13 mouse cellular contexts compared by ENCODE assay signal in genomic region chr1:90518584-90519265, GRCm38 (mm10).
DNase-seq lines count a peak whose midpoint lies in the region; ATAC-seq and TF ChIP-seq lines count a peak whose summit lies in the region.
"Had no signal": no experiment of that assay in that cellular context is flagged by ENCODE, and none has a peak within 500 bp of the region (broad histone marks: within the 10 kb centered on the region; RNA-seq: fewer than 3 reads in every experiment).

No protein-coding gene starts in this region.

- peaks cover 2% of the 10 kb centered on the region for H3K4me1 ChIP-seq in heart, adult 2 months (ENCODE audit: control insufficient read depth, insufficient read depth, low read length)
- H3K4me1 ChIP-seq in embryonic facial prominence, embryonic 12.5 days = peaks cover 43% of the 10 kb centered on the region
- peaks cover 29% of the 10 kb centered on the region for H3K4me1 ChIP-seq in limb, embryonic 12.5 days (replicated peaks)

- intact Hi-C loops in heart, adult 2 months (cut with DNase I) = no loop called here
- intact Hi-C loops in heart, postnatal 14 days (cut with DNase I) = no loop called here

- no peak for TF ChIP-seq EP300 in heart, adult 2 months (IDR thresholded peaks at IDR 0.05; ENCODE audit: insufficient read depth, low read depth, low read length)

- DNase-seq in heart, adult 2 months = no peak
- DNase-seq in heart, postnatal 14 days = no peak
- peak; percentile 27 for DNase-seq in 3T3-L1 (ENCODE audit: low read depth, low spot score)
- no peak for DNase-seq in c-Kit-positive CD71-positive TER-119-positive erythroid progenitor cells, embryonic 14.5 days (ENCODE audit: low spot score)
- no peak for DNase-seq in embryo, embryonic 10.5 days (ENCODE audit: low spot score)
- no peak for DNase-seq in layer of hippocampus, postnatal 36 days
- DNase-seq: cerebellum, postnatal 10 days; gastrocnemius, postnatal 10 days; retina, postnatal 1 day had no signal

- H3K4me2 ChIP-seq in embryonic facial prominence, embryonic 12.5 days (replicated peaks) = no peak overlapping the region
- no peak overlapping the region for H3K4me2 ChIP-seq in limb, embryonic 12.5 days

- no peaks in the 10 kb centered on the region for H3K36me3 ChIP-seq in heart, adult 2 months (ENCODE audit: control insufficient read depth, insufficient read depth, low read length)
- H3K36me3 ChIP-seq in embryonic facial prominence, embryonic 12.5 days = no peaks in the 10 kb centered on the region
- no peaks in the 10 kb centered on the region for H3K36me3 ChIP-seq in limb, embryonic 12.5 days

- 50% methylated on average over 9 of the region's 9 CpGs for WGBS in heart, adult 2 months
- 66% methylated on average over 9 of the region's 9 CpGs for WGBS in embryonic facial prominence, embryonic 12.5 days
- 63% methylated on average over 9 of the region's 9 CpGs for WGBS in limb, embryonic 12.5 days

- no peak for TF ChIP-seq CTCF in heart, adult 2 months (IDR thresholded peaks at IDR 0.05)

- H3K79me2 ChIP-seq in heart, adult 2 months (replicated peaks; ENCODE audit: control insufficient read depth, insufficient read depth, low read length) = no peaks in the 10 kb centered on the region

- ATAC-seq in embryonic facial prominence, embryonic 12.5 days (ENCODE audit: insufficient number of reproducible peaks, insufficient read depth, low FRiP score, low TSS enrichment) = no peak
- no peak for ATAC-seq in limb, embryonic 12.5 days (ENCODE audit: insufficient number of reproducible peaks, insufficient read depth, low FRiP score, low TSS enrichment, low read depth)
- ATAC-seq: inflammation-experienced regulatory T-cells, adult 6 months had no signal

- peak overlapping the region; percentile 28; the same call in 1 of the 2 replicates for H3K27ac ChIP-seq in heart, adult 2 months
- H3K27ac ChIP-seq in embryonic facial prominence, embryonic 12.5 days = peak overlapping the region; percentile 79
- peak overlapping the region; percentile 79 for H3K27ac ChIP-seq in limb, embryonic 12.5 days
- H3K27ac ChIP-seq: liver, embryonic 14.5 days had no signal

- no peak overlapping the region for H3K9ac ChIP-seq in heart, adult 2 months (ENCODE audit: low read depth, low read length)
- H3K9ac ChIP-seq in embryonic facial prominence, embryonic 12.5 days = no peak overlapping the region
- H3K9ac ChIP-seq in limb, embryonic 12.5 days (replicated peaks) = no peak overlapping the region
- H3K9ac ChIP-seq: liver, embryonic 14.5 days had no signal

- no peaks in the 10 kb centered on the region for H3K27me3 ChIP-seq in heart, adult 2 months (ENCODE audit: control insufficient read depth, insufficient read depth, low read length)
- no peaks in the 10 kb centered on the region for H3K27me3 ChIP-seq in embryonic facial prominence, embryonic 12.5 days
- 0 out of 2 replicates have a peak, but pooled peaks cover 6% of the 10 kb centered on the region for H3K27me3 ChIP-seq in limb, embryonic 12.5 days

- no peak overlapping the region for H3K4me3 ChIP-seq in heart, adult 2 months
- H3K4me3 ChIP-seq in embryonic facial prominence, embryonic 12.5 days = no peak overlapping the region
- no peak overlapping the region for H3K4me3 ChIP-seq in limb, embryonic 12.5 days (replicated peaks)

- no peak for TF ChIP-seq POLR2A in heart, adult 2 months (IDR thresholded peaks at IDR 0.05; ENCODE audit: insufficient read depth, low read depth, low read length)

- H3K9me3 ChIP-seq in embryonic facial prominence, embryonic 12.5 days = no peaks in the 10 kb centered on the region
- H3K9me3 ChIP-seq in limb, embryonic 12.5 days = no peaks in the 10 kb centered on the region

Comparison
In these comparisons a context has a peak if more than half of its experiments do, and no peak if none do; other contexts are left out.
1. H3K27ac ChIP-seq: peak in every context shown above with its lines; median percentile 79 in embryonic facial prominence, embryonic 12.5 days; 79 in limb, embryonic 12.5 days; 28 in heart, adult 2 months.